Mouse (Mus musculus): Measurements from ENCODE around the gene Grm7.

- TF ChIP-seq CTCF (IDR thresholded peaks at IDR 0.05; ENCODE audit: low read depth) (no peak), EP300 (IDR thresholded peaks at IDR 0.05; ENCODE audit: low read depth) (no peak)
Observed at GRCm38 (mm10) chr6:111371581-111372349, 726.4 kb downstream of the Grm7 start.
